Mouse (Mus musculus) heart, adult 2 months (tissue): ENCODE measurements around the gene Eepd1. TPM values are rescaled to one million over a fixed set of nuclear protein-coding genes. Genes with fewer than 3 reads are reported as not detected.

Experiments used
- DNase-seq, 2 experiments: peaks; one replicate each; pipeline ENCODE4 v3.0.0; 2021
- H3K27ac ChIP-seq: fragments of 200-600 bp; 2 replicates; pipeline ENCODE4 v1.8.1; 2022
- H3K27me3 ChIP-seq: fragments of 200-500 bp; 2 replicates; pipeline ENCODE4 v1.6.1; 2012; ENCODE audit warnings: mild to moderate bottlenecking, low read length, inconsistent platforms, mixed read lengths; ENCODE audit not compliant: control insufficient read depth, insufficient read depth
- H3K36me3 ChIP-seq: fragments of 200-500 bp; 2 replicates; pipeline ENCODE4 v1.6.1; 2012; ENCODE audit warnings: low read length, inconsistent platforms; ENCODE audit not compliant: control insufficient read depth, insufficient read depth
- H3K4me1 ChIP-seq: fragments of 200-500 bp; 2 replicates; pipeline ENCODE4 v1.6.1; 2011; ENCODE audit warnings: low read length; ENCODE audit not compliant: control insufficient read depth, insufficient read depth
- H3K4me3 ChIP-seq: fragments of 200-600 bp; 2 replicates; pipeline ENCODE4 v1.8.1; 2022
- H3K79me2 ChIP-seq: fragments of 200-500 bp; replicated peaks from 2 replicates; pipeline ENCODE4 v1.6.1; 2012; ENCODE audit warnings: mild to moderate bottlenecking, inconsistent platforms, low read length, moderate library complexity, mixed read lengths; ENCODE audit not compliant: control insufficient read depth, insufficient read depth
- H3K9ac ChIP-seq: fragments of 200-500 bp; 2 replicates; pipeline ENCODE4 v1.6.1; 2012; ENCODE audit warnings: low read depth, mild to moderate bottlenecking, control low read depth, inconsistent platforms, low read length, mixed read lengths
- CTCF ChIP-seq: fragments of 200-600 bp; IDR thresholded peaks from 2 replicates; pipeline ENCODE4 v1.8.1; 2022; ENCODE audit warnings: antibody characterized with exemption, mild to moderate bottlenecking, moderate library complexity
- EP300 ChIP-seq: fragments of 200-500 bp; IDR thresholded peaks from 2 replicates; pipeline ENCODE4 v1.6.1; 2011; ENCODE audit warnings: low read depth, low read length, control low read depth; ENCODE audit not compliant: insufficient read depth
- POLR2A ChIP-seq: fragments of 200-500 bp; IDR thresholded peaks from 2 replicates; pipeline ENCODE4 v1.6.1; 2011; ENCODE audit warnings: mild to moderate bottlenecking, low read depth, low read length, control low read depth; ENCODE audit not compliant: insufficient read depth
- WGBS: fragments of 180-500 bp; shearing (Covaris S2); methylation state at CpG from one replicate; pipeline ENCODE4 v1.1.7; 2018; 5-methylcytosine and 5-hydroxymethylcytosine counted together
- intact Hi-C: fragments of 180-260 bp; cut with DNase I; formaldehyde crosslinking; loops from one replicate; pipeline ENCODE4 v1.15.1; 2025
- polyA plus RNA-seq: library from polyadenylated mRNA; depleted of rRNA; stranded (reverse); fragments of >200 nt; gene quantifications from 2 replicates; pipeline ENCODE4 v1.2.3, GENCODE M21; 2012
- total RNA-seq, 2 experiments: library from RNA; stranded (reverse); gene quantifications; 2 replicates each; pipeline ENCODE4 v1.2.3; 2021

The Eepd1 gene
- total and polyA plus RNA-seq, 3 experiments: 16.7 to 23.3 (median 18.9) TPM

GRCm38 (mm10) chr9:25541355-25541754 lies 60.0 kb downstream of the Eepd1 start:
- no peak overlapping the region for H3K9ac ChIP-seq
- no peak for TF ChIP-seq EP300
- no peak for TF ChIP-seq POLR2A
- TF ChIP-seq CTCF: no peak
- H3K27ac ChIP-seq: no peak overlapping the region
- 89% methylated on average over 4 of the region's 4 CpGs for WGBS
- peaks cover 10% of the 10 kb centered on the region for H3K4me1 ChIP-seq
- H3K36me3 ChIP-seq: peaks cover 27% of the 10 kb centered on the region
- intact Hi-C loops: no loop called here
- H3K79me2 ChIP-seq: peaks cover 4% of the 10 kb centered on the region; the same call in 1 of the 2 replicates
- no peaks in the 10 kb centered on the region for H3K27me3 ChIP-seq
- DNase-seq: no peak
- H3K4me3 ChIP-seq: no peak overlapping the region

GRCm38 (mm10) chr9:25545212-25545611 lies 63.9 kb downstream of the Eepd1 start:
- Histone ChIP-seq H3K27ac (no peak overlapping the region; the same call in 1 of the 2 replicates), H3K79me2 (peaks cover 7% of the 10 kb centered on the region; the same call in 1 of the 2 replicates), H3K27me3 (no peaks in the 10 kb centered on the region; the same call in 1 of the 2 replicates), H3K4me1 (peaks cover 18% of the 10 kb centered on the region), H3K9ac (no peak overlapping the region), H3K4me3 (no peak overlapping the region), H3K36me3 (peaks cover 25% of the 10 kb centered on the region)
- WGBS: 40% methylated on average over 2 of the region's 2 CpGs
- peak in 1 of 2 experiments; percentile 29 for DNase-seq
- intact Hi-C loops: no loop called here
- no peak for TF ChIP-seq EP300
- TF ChIP-seq CTCF: no peak
- no peak for TF ChIP-seq POLR2A

GRCm38 (mm10) chr9:25549130-25550060 lies 68.0 kb downstream of the Eepd1 start:
- peaks cover 4% of the 10 kb centered on the region; the same call in 1 of the 2 replicates for H3K79me2 ChIP-seq
- DNase-seq: no peak
- WGBS: 79% methylated on average over 8 of the region's 8 CpGs
- intact Hi-C loops: no loop called here
- H3K9ac ChIP-seq: no peak overlapping the region
- no peaks in the 10 kb centered on the region; the same call in 1 of the 2 replicates for H3K27me3 ChIP-seq
- no peak overlapping the region for H3K4me3 ChIP-seq
- TF ChIP-seq CTCF (no peak), POLR2A (no peak), EP300 (no peak)
- H3K27ac ChIP-seq: no peak overlapping the region
- peaks cover 19% of the 10 kb centered on the region for H3K36me3 ChIP-seq
- peaks cover 24% of the 10 kb centered on the region for H3K4me1 ChIP-seq

- Histone ChIP-seq H3K79me2 (peaks cover 4% of the 10 kb centered on the region; the same call in 1 of the 2 replicates), H3K36me3 (peaks cover 18% of the 10 kb centered on the region), H3K27ac (no peak overlapping the region), H3K4me1 (peaks cover 26% of the 10 kb centered on the region), H3K9ac (no peak overlapping the region), H3K27me3 (no peaks in the 10 kb centered on the region; the same call in 1 of the 2 replicates), H3K4me3 (no peak overlapping the region)
- no peak for DNase-seq
- TF ChIP-seq EP300 (no peak), POLR2A (no peak)
- WGBS: 70% methylated on average over 7 of the region's 7 CpGs
- intact Hi-C loops: no loop called here
Measured at GRCm38 (mm10) chr9:25550196-25550595, 68.8 kb downstream of the Eepd1 start.

- Histone ChIP-seq H3K4me3 (no peak overlapping the region), H3K4me1 (peaks cover 29% of the 10 kb centered on the region), H3K79me2 (no peaks in the 10 kb centered on the region), H3K27me3 (no peaks in the 10 kb centered on the region), H3K36me3 (peaks cover 23% of the 10 kb centered on the region), H3K27ac (no peak overlapping the region), H3K9ac (no peak overlapping the region)
- 52% methylated on average over 2 of the region's 2 CpGs for WGBS
- no peak for DNase-seq
- TF ChIP-seq POLR2A (no peak), CTCF (no peak), EP300 (no peak)
- intact Hi-C loops: no loop called here
Measured at GRCm38 (mm10) chr9:25552532-25552931, 71.2 kb downstream of the Eepd1 start.
